Mouse (Mus musculus) intestine, embryonic 16.5 days (tissue): ENCODE data around the gene Ppp1r21. TPM values are rescaled to one million over a fixed set of nuclear protein-coding genes. Genes with fewer than 3 reads are reported as not detected.

Source experiments
- ATAC-seq: fragments of 200-750 bp; cut with Nextera tagmentation; 2 replicates; pipeline ENCODE4 v1.8.0; 2017; ENCODE audit warnings: moderate TSS enrichment, moderate library complexity
- H3K27ac ChIP-seq: fragments of 300-500 bp; sonication (generic); 2 replicates; pipeline ENCODE4 v1.5.1; 2014; ENCODE audit warnings: mild to moderate bottlenecking, low read length
- H3K27me3 ChIP-seq: fragments of 300-500 bp; sonication (generic); replicated peaks from 2 replicates; pipeline ENCODE4 v1.6.1; 2014; ENCODE audit warnings: low read length, control low read depth, mixed read lengths; ENCODE audit not compliant: control insufficient read depth, insufficient read depth
- H3K36me3 ChIP-seq: fragments of 300-500 bp; sonication (generic); 2 replicates; pipeline ENCODE4 v1.6.1; 2014; ENCODE audit warnings: low read length, control low read depth; ENCODE audit not compliant: control insufficient read depth, insufficient read depth
- H3K4me1 ChIP-seq: fragments of 300-500 bp; sonication (generic); 2 replicates; pipeline ENCODE4 v1.6.1; 2014; ENCODE audit warnings: low read length, control low read depth, mixed read lengths; ENCODE audit not compliant: control insufficient read depth, insufficient read depth
- H3K4me2 ChIP-seq: fragments of 300-500 bp; sonication (generic); 2 replicates; pipeline ENCODE4 v1.6.1; 2014; ENCODE audit warnings: low read depth, low read length, control low read depth
- H3K4me3 ChIP-seq: fragments of 300-500 bp; sonication (generic); 2 replicates; pipeline ENCODE4 v1.5.1; 2014; ENCODE audit warnings: mild to moderate bottlenecking, low read length
- H3K9ac ChIP-seq: fragments of 300-500 bp; sonication (generic); 2 replicates; pipeline ENCODE4 v1.6.1; 2014; ENCODE audit warnings: low read depth, low read length
- H3K9me3 ChIP-seq: fragments of 300-500 bp; sonication (generic); 2 replicates; pipeline ENCODE4 v1.6.1; 2016; ENCODE audit warnings: low read length, control low read depth; ENCODE audit not compliant: control insufficient read depth
- WGBS: fragments of 180-500 bp; shearing (Covaris S2); extraction: QIAGEN DNeasy Blood & Tissue Kit; methylation state at CpG from one replicate; pipeline ENCODE4 v1.1.7; 2014; 5-methylcytosine and 5-hydroxymethylcytosine counted together
- polyA plus RNA-seq: library from polyadenylated mRNA; unstranded; fragments of >200 nt; fragmentation: Nextera tagmentation; extraction: Ambion mirVana; gene quantifications from 2 replicates; pipeline ENCODE4 v1.2.1, GENCODE M21; 2015

Ppp1r21 gene
- polyA plus RNA-seq, 1 experiment from 2014 or later: 17.8 TPM

- WGBS: 87% methylated on average over 14 of the region's 14 CpGs
- H3K27ac ChIP-seq: no peak overlapping the region
- H3K9me3 ChIP-seq: no peaks in the 10 kb centered on the region
- 0 out of 2 replicates have a peak, but pooled peaks cover 6% of the 10 kb centered on the region for H3K36me3 ChIP-seq
- peaks cover 5% of the 10 kb centered on the region for H3K4me1 ChIP-seq
- no peak overlapping the region for H3K4me3 ChIP-seq
- no peak overlapping the region for H3K9ac ChIP-seq
- H3K4me2 ChIP-seq: no peak overlapping the region
- ATAC-seq: no peak
- no peaks in the 10 kb centered on the region for H3K27me3 ChIP-seq
Observed at GRCm38 (mm10) chr17:88636076-88636475, 106.2 kb downstream of the Ppp1r21 start.

GRCm38 (mm10) chr17:88636587-88636986 lies 106.7 kb downstream of the Ppp1r21 start:
- 46% methylated on average over 12 of the region's 12 CpGs for WGBS
- Histone ChIP-seq H3K4me3 (no peak overlapping the region), H3K27me3 (no peaks in the 10 kb centered on the region), H3K4me2 (no peak overlapping the region), H3K27ac (no peak overlapping the region), H3K9ac (no peak overlapping the region), H3K9me3 (no peaks in the 10 kb centered on the region), H3K36me3 (0 out of 2 replicates have a peak, but pooled peaks cover 6% of the 10 kb centered on the region), H3K4me1 (peaks cover 3% of the 10 kb centered on the region)
- ATAC-seq: no peak

Other genes starting within 250 kb of the Ppp1r21 start
- gene Foxn2, start 89.4 kb upstream of the Ppp1r21 start, polyA plus RNA-seq: 14.6 and 15.4 TPM in 2 replicates
- gene Ston1, start 67.6 kb downstream of the Ppp1r21 start, polyA plus RNA-seq: 3.9 and 4.3 TPM in 2 replicates
- gene Gtf2a1l, start 138.5 kb downstream of the Ppp1r21 start, polyA plus RNA-seq: 0.11 and 0.22 TPM in 2 replicates